Mouse (Mus musculus) ES-Bruce4 (cell line): ENCODE results near the gene Hoga1. TPM values are rescaled to one million over a fixed set of nuclear protein-coding genes. Genes with fewer than 3 reads are reported as not detected.

Experiments
- H3K27ac ChIP-seq: 2 replicates; pipeline ENCODE4 v1.5.1; 2012; ENCODE audit warnings: low read length, inconsistent platforms; ENCODE audit not compliant: insufficient read depth
- H3K27me3 ChIP-seq: 2 replicates; pipeline ENCODE4 v1.6.1; 2012; ENCODE audit warnings: mild to moderate bottlenecking, low read length, inconsistent platforms; ENCODE audit not compliant: control insufficient read depth, poor library complexity, insufficient read depth, severe bottlenecking
- H3K36me3 ChIP-seq: 2 replicates; pipeline ENCODE4 v1.6.1; 2012; ENCODE audit warnings: inconsistent platforms, mild to moderate bottlenecking, low read length, moderate library complexity; ENCODE audit not compliant: control insufficient read depth, poor library complexity, insufficient read depth, severe bottlenecking
- H3K4me1 ChIP-seq: one replicate; pipeline ENCODE4 v1.8.1; 2011; ENCODE audit warnings: low read length; ENCODE audit not compliant: control insufficient read depth, insufficient read depth
- H3K4me3 ChIP-seq: 2 replicates; pipeline ENCODE4 v1.5.1; 2011; ENCODE audit warnings: low read depth, mild to moderate bottlenecking, low read length
- H3K9ac ChIP-seq: 2 replicates; pipeline ENCODE4 v1.6.1; 2012; ENCODE audit warnings: low read depth, mild to moderate bottlenecking, inconsistent platforms; ENCODE audit not compliant: poor library complexity, severe bottlenecking
- H3K9me3 ChIP-seq: replicated peaks from 2 replicates; pipeline ENCODE4 v1.6.1; 2012; ENCODE audit warnings: mild to moderate bottlenecking, low read length, inconsistent platforms; ENCODE audit not compliant: control insufficient read depth, poor library complexity, insufficient read depth, severe bottlenecking
- CTCF ChIP-seq: IDR thresholded peaks from one replicate; pipeline ENCODE4 v1.8.1; 2011; ENCODE audit warnings: low read depth, low read length
- EP300 ChIP-seq: IDR thresholded peaks from 2 replicates; pipeline ENCODE4 v1.6.1; 2011; ENCODE audit warnings: low read depth, low read length; ENCODE audit not compliant: insufficient read depth
- POLR2A ChIP-seq: IDR thresholded peaks from one replicate; pipeline ENCODE4 v1.8.1; 2011; ENCODE audit warnings: low read length; ENCODE audit not compliant: insufficient read depth
- polyA plus RNA-seq: library from polyadenylated mRNA; stranded (reverse); fragments of >200 nt; gene quantifications from 2 replicates; pipeline ENCODE4 v1.2.4, GENCODE M21; 2011; ENCODE audit warnings: low read depth; ENCODE audit not compliant: missing spikeins, insufficient read depth, insufficient read length

Gene Hoga1
- polyA plus RNA-seq, 1 experiment, result 0.91 TPM

GRCm38 (mm10) chr19:42069241-42069525 lies 23.8 kb downstream of the Hoga1 start:
- no peak overlapping the region for H3K4me3 ChIP-seq
- H3K9ac ChIP-seq, result no peak overlapping the region
- H3K4me1 ChIP-seq, result no peaks in the 10 kb centered on the region
- no peaks in the 10 kb centered on the region for H3K27me3 ChIP-seq
- no peaks in the 10 kb centered on the region for H3K36me3 ChIP-seq
- no peaks in the 10 kb centered on the region for H3K9me3 ChIP-seq
- TF ChIP-seq POLR2A (no peak), CTCF (peak; percentile 20)
- no peak overlapping the region for H3K27ac ChIP-seq

GRCm38 (mm10) chr19:42071221-42071620 lies 25.8 kb downstream of the Hoga1 start:
- H3K4me1 ChIP-seq, result no peaks in the 10 kb centered on the region
- H3K27me3 ChIP-seq, result no peaks in the 10 kb centered on the region
- H3K9ac ChIP-seq, result no peak overlapping the region
- TF ChIP-seq EP300, result no peak
- peak; percentile 38 for TF ChIP-seq CTCF
- no peak overlapping the region for H3K27ac ChIP-seq
- H3K36me3 ChIP-seq, result no peaks in the 10 kb centered on the region
- no peaks in the 10 kb centered on the region for H3K9me3 ChIP-seq
- H3K4me3 ChIP-seq, result no peak overlapping the region

- no peaks in the 10 kb centered on the region for H3K27me3 ChIP-seq
- TF ChIP-seq EP300 (no peak), POLR2A (no peak), CTCF (no peak)
- H3K27ac ChIP-seq, result no peak overlapping the region
- H3K9ac ChIP-seq, result no peak overlapping the region
- H3K36me3 ChIP-seq, result no peaks in the 10 kb centered on the region
- no peaks in the 10 kb centered on the region for H3K9me3 ChIP-seq
- no peak overlapping the region for H3K4me3 ChIP-seq
- H3K4me1 ChIP-seq, result no peaks in the 10 kb centered on the region
Measured at GRCm38 (mm10) chr19:42071886-42072608, 26.6 kb downstream of the Hoga1 start.

GRCm38 (mm10) chr19:42072802-42073201 lies 27.4 kb downstream of the Hoga1 start:
- no peak overlapping the region for H3K4me3 ChIP-seq
- no peak overlapping the region for H3K9ac ChIP-seq
- TF ChIP-seq POLR2A (no peak), CTCF (no peak), EP300 (no peak)
- H3K9me3 ChIP-seq, result no peaks in the 10 kb centered on the region
- no peak overlapping the region for H3K27ac ChIP-seq
- H3K27me3 ChIP-seq, result no peaks in the 10 kb centered on the region
- H3K4me1 ChIP-seq, result no peaks in the 10 kb centered on the region
- no peaks in the 10 kb centered on the region for H3K36me3 ChIP-seq

GRCm38 (mm10) chr19:42075051-42075450 lies 29.6 kb downstream of the Hoga1 start:
- Histone ChIP-seq H3K4me1 (no peaks in the 10 kb centered on the region), H3K9ac (no peak overlapping the region), H3K27ac (no peak overlapping the region), H3K4me3 (no peak overlapping the region), H3K9me3 (no peaks in the 10 kb centered on the region), H3K27me3 (no peaks in the 10 kb centered on the region), H3K36me3 (no peaks in the 10 kb centered on the region)
- TF ChIP-seq POLR2A (no peak), CTCF (no peak), EP300 (no peak)

GRCm38 (mm10) chr19:42075992-42076391 lies 30.6 kb downstream of the Hoga1 start:
- Histone ChIP-seq H3K36me3 (no peaks in the 10 kb centered on the region), H3K4me3 (peak overlapping the region; percentile 49), H3K4me1 (no peaks in the 10 kb centered on the region), H3K9ac (no peak overlapping the region), H3K27me3 (no peaks in the 10 kb centered on the region), H3K27ac (no peak overlapping the region), H3K9me3 (no peaks in the 10 kb centered on the region)
- TF ChIP-seq EP300 (no peak), POLR2A (no peak), CTCF (no peak)
